Mouse (Mus musculus): ENCODE measurements around the gene Ubap2l.

Gene Ubap2l

DNA sequence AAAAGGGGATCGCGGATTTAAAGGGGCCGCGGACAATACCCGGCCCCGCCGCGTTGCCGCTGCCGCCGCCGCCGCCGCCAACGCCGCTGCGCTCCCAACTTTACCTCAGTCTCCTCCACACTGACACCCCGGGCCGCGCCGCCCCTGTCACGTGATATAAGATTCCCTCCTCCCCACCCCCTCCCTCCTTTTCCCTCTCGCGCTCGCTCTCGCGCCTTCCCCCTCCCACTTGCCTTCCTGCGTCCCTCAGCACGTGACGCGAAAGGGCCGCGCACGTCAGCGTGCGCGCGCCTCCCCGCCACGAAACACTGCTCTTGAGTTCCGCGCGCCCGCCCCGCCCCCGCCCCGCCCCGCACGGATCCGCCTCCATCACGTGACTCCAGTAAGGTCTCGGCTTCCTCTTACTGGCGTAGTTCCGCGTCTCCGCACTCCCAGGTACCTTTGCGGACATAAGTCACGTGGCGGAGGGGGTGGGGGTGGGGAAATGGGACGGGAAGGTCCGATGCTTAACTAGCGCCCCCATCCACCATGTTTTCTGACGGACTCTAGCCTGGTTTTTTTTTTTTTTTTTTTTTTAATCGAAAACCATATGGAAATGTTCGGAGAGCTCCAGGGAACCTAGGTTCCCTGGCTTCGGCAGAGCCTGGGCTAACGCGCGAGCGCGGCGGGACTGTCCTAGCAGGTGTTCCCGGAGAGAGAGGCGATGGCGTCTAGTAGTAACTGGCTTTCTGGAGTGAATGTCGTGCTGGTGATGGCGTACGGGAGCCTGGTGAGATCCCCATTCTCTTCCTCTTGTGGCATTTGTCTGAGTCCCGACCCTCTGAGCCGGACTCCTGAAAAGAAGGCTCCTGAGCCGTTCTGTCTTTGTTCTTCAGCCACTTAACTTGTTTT, at the start of gene Ubap2l:
Ubap2l (minus strand) TSS at position 278 of the 891 bp plus-strand sequence.
- DNase-seq (ENCODE audit: low read depth) = peak; percentile 99

DNA sequence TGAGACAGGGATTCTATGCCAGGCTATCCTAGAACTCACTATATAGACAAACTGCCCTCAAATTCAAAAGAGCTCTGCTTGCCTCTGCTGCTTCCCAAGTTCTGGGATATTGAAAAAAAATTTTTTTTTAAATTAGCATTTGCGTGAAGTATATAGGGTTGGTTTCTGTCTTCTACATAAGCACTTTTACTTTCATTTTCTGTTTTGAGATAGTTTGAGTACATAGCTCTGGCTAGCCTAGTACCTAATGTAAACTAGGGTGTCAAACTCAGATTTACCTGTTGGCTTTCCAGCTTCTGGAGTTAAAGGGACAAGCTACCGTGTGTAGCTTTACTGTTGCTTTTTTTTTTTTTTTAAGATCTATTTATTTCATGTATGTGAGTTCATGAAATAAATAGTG, 49.2 kb upstream of the Ubap2l start:
- DNase-seq (ENCODE audit: low read depth) = peak; percentile 61

DNA sequence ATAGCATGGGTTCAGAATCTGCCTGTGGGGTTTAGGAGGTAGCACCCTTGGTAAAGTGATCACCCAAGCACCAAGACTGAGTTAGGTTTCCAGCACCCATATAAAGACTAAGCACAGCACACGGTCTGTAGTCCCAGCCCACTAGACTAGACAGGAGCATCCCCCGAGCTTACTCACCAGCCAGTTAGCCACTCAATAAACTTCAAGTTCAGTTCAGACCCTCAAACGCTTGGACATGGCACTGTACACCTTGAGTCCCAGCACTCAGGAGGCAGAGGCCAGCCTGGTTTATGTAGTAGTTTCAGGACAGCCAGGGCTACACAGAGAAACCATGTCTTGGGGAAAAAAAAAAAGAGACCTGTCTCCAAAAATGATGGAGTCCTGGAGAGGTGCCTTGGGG, 48.6 kb upstream of the Ubap2l start:
- DNase-seq (ENCODE audit: low read depth) = peak; percentile 26

DNA sequence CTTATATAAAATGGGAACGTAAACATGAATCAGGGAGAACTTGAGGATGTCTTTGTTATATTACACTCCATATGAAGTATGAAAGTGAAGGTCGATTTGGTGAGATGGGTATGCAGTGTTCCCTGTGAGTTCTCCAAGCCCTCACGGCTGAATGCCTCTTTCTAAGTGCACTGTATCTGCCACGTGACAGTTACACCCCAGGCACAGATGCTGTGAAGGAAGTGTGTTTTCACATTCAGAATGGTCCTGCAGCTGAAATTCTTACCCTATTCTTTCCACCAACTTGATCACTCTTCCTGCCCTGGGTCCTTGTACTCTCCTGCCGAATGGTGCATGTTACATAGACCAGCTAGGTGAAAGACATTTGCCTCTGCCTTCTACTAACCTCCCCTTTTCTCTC, 45.5 kb upstream of the Ubap2l start:
- DNase-seq (ENCODE audit: low read depth) = no peak

DNA sequence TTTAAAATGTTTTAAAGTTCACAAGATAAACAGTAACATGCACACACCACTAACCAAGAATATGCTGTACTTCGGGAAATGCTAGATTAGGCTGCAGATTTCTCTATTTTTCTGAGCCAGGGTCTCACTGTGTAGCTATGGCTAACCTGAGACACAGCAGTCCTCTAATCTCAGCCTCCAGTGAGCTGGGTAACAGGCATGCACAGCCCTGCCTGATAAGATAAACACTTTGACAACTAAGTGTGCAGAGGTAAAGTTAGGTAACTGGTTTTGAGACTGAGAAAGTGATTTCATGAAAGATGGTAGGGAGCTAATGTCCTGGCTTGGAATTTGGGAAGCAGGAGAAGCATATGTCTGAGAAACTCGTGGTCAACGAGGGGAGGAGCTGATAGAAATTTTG, 42.0 kb upstream of the Ubap2l start:
- no peak for DNase-seq (ENCODE audit: low read depth)

DNA sequence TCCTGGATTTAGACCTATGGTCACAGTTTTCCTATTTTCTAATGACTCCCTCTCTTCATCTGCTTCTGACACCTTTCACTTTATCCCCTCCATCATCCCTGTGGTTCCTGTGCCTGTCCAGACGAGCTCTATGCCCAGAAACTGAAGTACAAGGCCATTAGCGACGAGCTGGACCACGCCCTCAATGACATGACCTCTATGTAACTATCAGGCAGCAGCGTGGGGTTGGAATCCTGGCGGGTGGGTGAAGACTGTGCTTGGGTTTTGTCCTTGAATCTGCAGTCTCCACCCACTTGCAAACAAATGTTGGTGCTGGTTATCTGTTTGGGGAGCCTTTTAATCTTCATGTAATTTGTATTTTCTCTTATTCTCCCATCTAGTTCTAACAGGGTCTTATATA, 38.5 kb upstream of the Ubap2l start:
- DNase-seq (ENCODE audit: low read depth) = no peak

DNA sequence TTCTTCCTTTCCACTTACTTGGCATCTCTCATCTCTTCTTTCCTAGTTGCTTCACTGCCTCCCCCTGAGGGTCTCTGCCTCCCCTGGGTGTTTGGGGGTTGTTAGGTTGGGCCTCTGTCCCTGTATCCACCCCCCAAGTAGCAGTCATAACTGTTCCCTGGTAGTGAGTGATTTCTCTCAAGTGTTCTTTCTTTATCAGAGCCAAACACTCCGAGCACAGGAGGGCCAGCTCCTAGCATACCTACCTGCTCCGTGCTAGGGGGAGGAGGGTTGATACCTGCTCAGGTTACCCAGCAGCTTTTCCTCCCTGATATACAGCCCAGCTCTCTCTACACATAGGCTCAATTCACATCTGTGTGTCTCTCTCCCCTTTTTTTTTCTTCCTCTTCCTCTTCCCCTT, 36.2 kb upstream of the Ubap2l start:
- DNase-seq (ENCODE audit: low read depth) = no peak

DNA sequence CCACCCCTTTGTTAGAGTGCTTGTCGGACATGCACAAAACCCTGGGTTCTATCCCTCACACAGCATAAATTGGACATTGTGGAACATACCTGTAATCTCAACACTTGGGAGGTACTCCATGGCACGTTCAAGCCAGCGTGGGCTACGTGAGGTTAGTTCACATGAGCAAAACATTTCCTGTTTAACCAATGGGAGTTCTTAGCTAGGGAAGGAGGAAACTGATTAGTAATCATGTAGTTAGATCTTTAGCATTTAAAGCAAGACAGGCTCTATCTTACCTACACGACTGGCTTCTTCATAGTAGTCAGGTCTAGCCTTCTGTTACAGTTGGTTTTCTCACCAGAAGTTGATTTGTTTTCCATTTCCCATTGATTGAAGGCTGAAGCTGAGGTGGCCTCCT, 33.6 kb upstream of the Ubap2l start:
- DNase-seq (ENCODE audit: low read depth) = peak; percentile 54

DNA sequence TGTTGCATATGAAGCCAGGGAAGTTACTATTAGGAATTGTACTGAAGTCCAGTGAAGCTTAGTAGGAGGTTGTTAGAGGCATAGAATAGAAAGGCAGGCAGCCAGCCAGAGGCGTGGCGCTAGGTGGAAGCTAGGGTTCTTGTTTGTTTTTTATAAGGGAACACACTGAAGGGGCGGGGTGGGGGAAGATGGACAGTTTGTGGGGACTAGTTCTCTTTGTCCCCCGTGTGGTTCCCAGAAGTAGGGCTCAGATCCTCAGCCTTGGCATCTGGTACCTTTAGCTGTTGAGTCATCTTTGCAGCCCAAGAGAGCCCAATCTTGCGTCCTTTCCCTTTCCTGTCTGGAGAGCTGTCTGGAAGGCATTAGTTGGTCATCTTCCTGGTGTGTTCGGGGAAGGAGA, 32.9 kb upstream of the Ubap2l start:
- DNase-seq (ENCODE audit: low read depth) = peak; percentile 41

DNA sequence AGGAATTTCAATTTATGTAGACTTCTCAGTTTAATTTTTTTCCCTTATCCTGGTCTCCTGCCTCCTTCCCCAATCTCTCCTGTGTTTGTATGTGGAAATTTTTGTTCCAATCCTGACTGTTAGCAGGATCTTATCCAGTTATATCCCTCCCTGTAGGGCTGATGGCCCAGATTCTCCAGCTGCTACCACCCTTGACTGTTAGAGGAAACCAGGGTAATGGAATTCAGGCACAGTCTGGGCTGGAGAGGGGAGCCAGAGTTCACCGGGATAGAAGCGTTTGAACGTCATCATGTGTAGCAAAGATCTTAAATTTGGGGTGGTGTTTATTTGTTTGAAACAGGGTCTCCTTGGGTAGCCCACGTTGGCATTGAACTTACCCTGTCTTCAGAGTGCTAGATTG, 32.4 kb upstream of the Ubap2l start:
- no peak for DNase-seq (ENCODE audit: low read depth)

DNA sequence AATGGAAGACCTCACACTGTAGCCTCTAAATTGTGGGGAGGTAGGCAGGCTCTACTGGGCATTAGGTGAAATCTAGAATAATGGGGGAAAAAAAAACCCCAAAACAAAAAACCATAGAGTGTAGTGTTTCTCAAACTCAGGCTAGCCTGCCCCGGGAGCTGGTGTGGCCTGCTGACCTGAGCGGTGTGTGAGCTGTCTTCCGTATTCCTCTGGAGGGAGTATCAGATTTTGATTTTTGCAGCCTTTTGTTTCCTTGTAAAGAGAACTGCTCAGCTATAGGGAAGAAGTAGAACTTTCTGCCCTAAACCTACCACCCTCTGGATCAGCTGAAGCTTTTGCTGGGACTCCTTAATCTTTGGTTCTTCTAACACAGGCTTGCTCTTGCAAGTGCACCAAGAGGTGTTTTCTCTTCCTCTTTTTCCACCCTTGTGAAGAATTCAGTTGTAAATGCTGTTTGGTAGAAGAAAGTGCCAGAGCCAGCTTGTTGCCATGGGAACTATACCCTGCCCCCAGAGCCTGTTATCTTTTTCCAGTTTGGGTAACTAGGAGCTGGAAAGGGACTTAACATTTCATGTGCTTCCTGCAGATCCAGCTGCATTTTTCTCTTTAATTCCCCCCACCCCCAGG, 31.4 kb upstream of the Ubap2l start:
- peak; percentile 46 for DNase-seq (ENCODE audit: low read depth)

DNA sequence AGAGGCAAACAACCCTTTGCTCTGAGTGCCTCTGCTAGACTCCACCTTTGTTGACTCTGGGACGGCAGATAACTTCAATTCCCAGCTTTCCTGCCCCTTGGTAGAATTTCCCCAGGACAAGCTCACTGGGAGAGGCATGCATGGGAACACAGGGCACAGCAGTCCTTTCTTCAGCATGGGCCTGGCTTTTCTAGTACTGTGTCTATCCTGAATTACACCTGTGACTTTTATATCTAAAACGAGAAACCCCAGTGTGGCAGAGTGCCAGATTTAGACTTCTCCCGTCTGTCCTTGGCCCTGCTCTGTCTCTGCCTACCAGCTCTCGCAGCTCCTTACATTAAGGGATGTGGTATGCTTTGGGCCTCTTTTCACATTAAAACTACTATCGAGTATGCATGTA, 30.6 kb upstream of the Ubap2l start:
- no peak for DNase-seq (ENCODE audit: low read depth)

DNA sequence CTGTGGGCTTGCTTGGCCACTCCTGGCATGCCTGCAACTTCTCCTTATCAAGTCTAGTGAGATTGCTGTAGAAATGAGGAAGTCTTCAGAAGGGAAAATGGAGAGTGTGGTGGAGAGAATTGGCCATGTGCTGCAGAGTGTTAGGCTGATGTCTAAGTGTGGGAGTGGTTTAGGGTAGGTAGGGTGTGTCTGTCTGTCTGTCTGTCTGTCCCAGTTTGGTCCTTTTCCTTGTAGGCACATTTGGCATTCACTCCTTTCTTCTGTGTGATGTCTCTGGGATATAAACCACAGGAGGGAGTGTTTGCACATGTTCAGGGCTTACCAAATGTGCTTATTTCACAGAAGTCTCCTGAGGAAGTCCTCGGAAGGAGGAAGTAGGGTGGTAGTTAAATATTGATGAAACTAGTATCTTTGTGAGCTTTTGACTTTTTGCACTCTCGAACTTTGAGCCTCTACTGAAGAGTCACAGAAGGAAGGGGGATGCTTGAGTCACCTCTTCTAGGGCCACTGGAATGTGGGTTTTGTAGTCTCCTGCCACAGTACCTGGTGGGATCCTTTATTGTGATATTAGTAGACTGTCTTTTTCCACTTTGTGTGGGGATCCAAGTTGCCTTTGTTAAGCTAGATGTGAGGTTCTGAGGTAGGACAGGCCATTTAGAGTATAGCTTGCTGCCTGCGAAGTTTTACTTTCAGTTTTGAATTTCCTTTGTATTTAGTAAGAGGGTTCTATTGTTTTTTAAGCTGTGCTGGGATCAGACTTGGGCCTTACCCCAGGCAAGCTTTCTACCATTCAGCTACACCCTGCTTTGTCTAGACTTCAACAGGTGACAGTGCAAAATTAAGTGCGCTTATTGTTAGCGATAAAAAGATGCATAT, 29.2 kb upstream of the Ubap2l start:
- DNase-seq (ENCODE audit: low read depth) = peak; percentile 78

DNA sequence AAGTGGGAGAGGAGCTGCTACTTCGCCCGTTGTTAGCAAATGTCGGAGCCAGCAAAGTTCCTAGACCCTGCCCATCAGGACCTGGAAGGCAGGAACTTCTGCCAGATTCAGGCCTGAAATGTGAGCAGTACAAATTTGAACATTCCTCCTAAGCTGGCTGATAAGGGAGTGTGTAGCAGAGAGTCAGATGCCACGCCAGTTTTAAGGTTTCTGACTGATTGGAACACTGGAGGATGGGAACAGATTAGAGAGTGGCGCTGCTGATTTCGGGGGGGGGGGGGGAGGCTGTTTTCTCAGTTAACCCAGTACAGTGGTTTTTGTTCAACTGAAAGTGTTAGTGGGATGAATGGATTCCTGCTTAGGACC, 28.1 kb upstream of the Ubap2l start:
- DNase-seq (ENCODE audit: low read depth) = no peak

DNA sequence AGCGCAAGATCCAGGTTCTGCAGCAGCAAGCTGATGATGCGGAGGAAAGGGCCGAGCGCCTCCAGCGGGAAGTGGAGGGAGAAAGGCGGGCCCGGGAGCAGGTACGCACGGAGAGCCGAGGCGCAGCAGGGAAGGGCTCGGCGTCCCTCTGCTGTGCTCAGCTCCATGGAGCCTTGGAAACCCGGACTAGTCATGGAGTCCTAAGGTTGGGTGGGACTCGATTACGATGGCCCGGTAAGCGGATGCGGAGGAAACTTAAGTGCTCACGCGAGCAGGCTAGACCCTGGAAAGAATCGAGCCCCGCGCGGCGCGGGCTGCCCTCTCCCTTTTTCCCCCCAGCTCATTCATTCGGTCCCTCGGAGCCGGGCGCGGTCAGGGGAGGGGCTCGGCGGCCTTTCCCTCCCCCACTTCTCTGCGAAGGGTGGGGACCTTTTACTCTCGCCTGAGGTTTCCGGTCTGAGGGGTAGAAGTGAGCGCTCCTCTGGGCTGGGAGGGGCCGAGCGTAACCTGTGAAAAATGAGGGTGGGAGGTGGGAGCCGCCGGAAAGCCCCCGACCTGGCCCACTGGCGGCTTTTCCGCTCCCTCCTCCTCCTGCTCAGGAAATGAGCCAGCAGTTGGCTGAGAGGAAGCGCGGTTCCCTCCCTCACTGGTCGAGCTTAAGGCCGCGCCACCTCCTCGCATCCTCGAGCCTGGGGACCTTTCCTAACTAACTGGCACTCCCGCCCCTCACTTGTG, 27.5 kb upstream of the Ubap2l start:
- DNase-seq (ENCODE audit: low read depth) = peak; percentile 95

DNA sequence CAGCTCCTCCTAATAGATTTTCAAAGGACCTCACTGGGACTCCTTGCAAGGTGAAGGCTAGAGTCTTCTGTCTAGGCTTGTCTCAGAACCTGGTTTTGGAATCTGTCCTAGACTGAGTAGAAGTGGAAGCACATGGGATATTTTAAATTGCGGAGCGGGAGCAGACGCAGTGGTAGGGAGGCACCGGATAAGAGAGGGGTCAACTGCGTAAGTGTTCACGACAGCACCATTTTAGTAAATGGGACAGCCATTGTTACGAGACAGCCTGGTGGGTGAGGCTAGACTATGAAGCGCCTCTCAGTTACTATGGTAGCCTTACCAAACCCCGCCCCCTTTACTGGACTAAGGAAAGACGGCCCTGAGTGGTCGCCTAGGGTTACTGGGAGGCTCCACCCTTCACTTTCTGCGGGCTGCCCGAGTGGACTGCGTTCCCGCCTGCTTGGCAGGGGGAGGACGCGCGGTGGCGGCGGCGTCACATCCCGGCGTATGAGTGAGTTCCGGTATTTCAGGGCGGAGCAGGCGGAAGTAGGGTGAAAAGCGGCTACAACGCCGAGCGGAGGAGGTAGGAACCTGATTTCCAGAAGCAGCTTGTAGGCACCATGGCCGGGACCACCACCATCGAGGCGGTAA, 26.8 kb upstream of the Ubap2l start:
- DNase-seq (ENCODE audit: low read depth) = peak; percentile 96

DNA sequence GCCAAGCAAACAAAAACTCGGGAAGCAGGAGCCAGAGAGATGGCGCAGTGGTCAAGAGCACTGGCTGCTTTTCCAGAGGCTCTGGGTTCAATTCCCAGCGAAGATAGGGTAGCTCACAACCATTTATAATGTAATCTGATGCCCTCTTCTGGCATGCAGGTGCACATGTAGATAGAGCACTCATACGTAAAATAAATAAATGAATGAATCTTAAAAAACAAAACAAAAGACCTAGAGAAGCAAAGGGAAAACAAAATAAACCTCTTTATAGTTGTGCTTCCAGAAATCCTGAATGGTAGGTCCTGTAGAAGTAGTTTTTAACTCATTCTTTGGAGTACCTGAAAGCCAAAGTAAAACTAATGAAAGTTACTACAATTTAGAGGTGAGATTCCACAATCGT, 25.8 kb upstream of the Ubap2l start:
- no peak for DNase-seq (ENCODE audit: low read depth)

DNA sequence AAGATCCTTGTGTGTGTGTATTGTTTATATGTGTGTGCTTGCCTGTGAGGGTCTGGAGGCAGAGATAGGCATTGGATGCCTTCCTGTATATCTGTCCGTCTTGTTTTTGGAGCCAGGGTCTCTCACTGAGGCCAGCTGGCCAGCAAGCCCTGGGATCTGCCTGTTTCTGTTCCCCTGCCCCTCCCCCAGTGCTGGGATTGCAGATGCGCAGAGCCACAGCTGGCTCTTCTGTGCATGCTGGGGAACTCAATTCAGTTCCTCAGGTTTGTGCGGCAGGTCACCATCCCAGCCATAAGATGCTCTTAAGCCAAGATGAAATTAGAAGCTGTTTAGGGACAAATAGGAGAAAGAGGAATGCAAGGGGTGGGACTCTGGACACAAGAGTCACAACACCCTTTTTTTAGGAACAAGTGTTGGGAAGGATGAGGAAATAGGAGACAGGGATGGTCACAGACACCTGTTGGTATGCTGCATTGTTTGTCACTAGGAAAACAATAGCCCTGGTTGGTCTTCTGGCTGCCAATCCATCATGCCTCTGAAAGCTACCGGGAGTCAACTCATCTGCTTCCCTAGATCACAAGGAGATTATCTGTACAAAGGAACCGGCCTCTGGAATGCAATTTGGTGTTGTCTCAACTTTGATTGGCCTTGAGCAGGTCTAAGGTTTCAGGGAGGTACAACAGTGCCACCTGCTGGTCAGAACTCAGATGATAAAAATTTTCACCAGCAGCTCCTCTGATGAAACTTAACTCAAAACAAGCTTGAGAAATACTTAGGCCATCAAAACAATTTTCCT, 24.7 kb upstream of the Ubap2l start:
- peak; percentile 94 for DNase-seq (ENCODE audit: low read depth)

DNA sequence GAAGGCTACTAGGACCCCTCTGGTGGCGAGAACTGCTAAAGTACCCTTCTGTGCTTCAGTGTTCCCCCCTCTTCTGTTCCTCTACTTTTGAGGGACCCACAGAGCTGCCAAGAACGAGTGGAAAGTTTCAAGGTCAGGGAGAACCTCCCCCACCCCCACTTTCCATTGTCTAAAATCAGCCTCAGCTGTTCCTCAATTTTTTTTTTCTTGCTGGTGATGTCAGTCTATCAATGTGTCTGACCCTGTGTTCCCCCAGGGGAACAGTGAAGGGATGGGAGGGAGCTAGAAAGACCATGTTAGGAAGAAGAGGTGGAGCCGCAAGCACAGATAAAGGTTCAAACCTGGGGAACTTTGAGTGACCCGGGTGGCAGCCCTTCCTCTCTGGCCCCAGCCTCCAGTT, 19.9 kb upstream of the Ubap2l start, which contains the start of gene Tpm3:
Tpm3 (plus strand) TSS at position 356 of the 400 bp plus-strand sequence.
- DNase-seq (ENCODE audit: low read depth) = no peak

DNA sequence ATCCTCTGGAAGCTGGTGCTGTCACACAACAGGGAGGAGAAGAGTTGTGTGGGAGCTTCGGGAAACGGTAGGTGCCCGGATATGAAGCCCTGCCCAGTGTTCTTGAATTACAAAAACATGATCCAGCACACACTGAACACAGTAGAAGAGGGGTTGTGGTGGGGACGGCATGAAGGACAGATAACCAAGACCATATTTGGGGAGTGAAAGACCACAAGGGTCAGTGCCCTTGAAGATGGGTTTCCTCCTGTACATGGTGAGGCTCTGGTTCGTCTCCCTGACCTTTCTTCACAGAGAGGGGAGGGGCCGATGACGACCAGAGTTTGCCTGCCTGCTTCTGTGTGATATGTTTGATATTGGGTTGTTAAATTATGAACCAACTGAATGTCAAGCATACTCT, 17.3 kb upstream of the Ubap2l start:
- no peak for DNase-seq (ENCODE audit: low read depth)

DNA sequence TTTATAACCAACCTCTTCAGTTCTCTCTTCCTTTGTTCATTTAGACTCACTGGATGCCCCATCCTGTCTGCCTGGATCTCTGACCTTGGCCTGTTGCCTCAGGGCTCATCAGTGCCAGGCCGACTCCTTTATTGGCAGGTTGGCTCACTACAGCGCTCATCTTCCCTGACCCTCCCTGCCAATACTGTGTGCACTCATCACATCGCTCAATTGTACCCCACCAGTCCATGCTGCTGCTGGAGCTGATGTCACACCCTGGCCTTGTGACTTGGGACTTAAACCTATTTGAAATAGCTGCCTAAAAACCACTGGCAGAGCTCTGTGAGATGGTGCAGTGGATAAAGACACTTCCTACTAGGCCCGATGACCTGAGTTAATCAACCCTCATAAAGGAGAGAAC, 15.4 kb upstream of the Ubap2l start:
- no peak for DNase-seq (ENCODE audit: low read depth)
